In genomic region chr14:24807061-24807460, GRCm38 (mm10) we compare ENCODE assay signal across 14 mouse cellular contexts.
DNase-seq lines count a peak whose midpoint lies in the region; ATAC-seq and TF ChIP-seq lines count a peak whose summit lies in the region.
"Had no signal": no experiment of that assay in that cellular context is flagged by ENCODE, and none has a peak within 500 bp of the region (broad histone marks: within the 10 kb centered on the region; RNA-seq: fewer than 3 reads in every experiment).

No protein-coding gene starts in this region.

- no peak overlapping the region for H3K4me3 ChIP-seq in kidney, embryonic 14.5 days (ENCODE audit: low read length)
- H3K4me3 ChIP-seq in kidney, adult 2 months (ENCODE audit: insufficient read depth, low read depth, low read length) = no peak overlapping the region
- no peak overlapping the region for H3K4me3 ChIP-seq in midbrain, embryonic 11.5 days (ENCODE audit: low read depth, low read length)
- H3K4me3 ChIP-seq in midbrain, embryonic 16.5 days (ENCODE audit: low read depth, low read length) = no peak overlapping the region
- H3K4me3 ChIP-seq: limb, embryonic 15.5 days had no signal

- WGBS in kidney, embryonic 14.5 days = 6% methylated on average over 7 of the region's 7 CpGs
- WGBS in kidney, adult 2 months = 29% methylated on average over 7 of the region's 7 CpGs
- 24% methylated on average over 7 of the region's 7 CpGs for WGBS in midbrain, embryonic 11.5 days
- 34% methylated on average over 7 of the region's 7 CpGs for WGBS in midbrain, embryonic 16.5 days

- no peaks in the 10 kb centered on the region for H3K36me3 ChIP-seq in kidney, embryonic 14.5 days (ENCODE audit: control insufficient read depth, insufficient read depth, low read length)
- H3K36me3 ChIP-seq in kidney, adult 2 months (ENCODE audit: control insufficient read depth, insufficient read depth, low read length) = no peaks in the 10 kb centered on the region
- no peaks in the 10 kb centered on the region for H3K36me3 ChIP-seq in midbrain, embryonic 11.5 days (ENCODE audit: control insufficient read depth, insufficient read depth, low read length)
- H3K36me3 ChIP-seq in midbrain, embryonic 16.5 days (ENCODE audit: control insufficient read depth, insufficient read depth, low read length) = no peaks in the 10 kb centered on the region
- H3K36me3 ChIP-seq: limb, embryonic 15.5 days had no signal

- no peak overlapping the region for H3K9ac ChIP-seq in kidney, embryonic 14.5 days (ENCODE audit: low read depth, low read length)
- H3K9ac ChIP-seq in midbrain, embryonic 11.5 days (ENCODE audit: low read length) = no peak overlapping the region
- H3K9ac ChIP-seq in midbrain, embryonic 16.5 days (ENCODE audit: low read depth, low read length) = no peak overlapping the region
- H3K9ac ChIP-seq: hindbrain, embryonic 14.5 days; limb, embryonic 15.5 days had no signal

- H3K9me3 ChIP-seq in kidney, embryonic 14.5 days (ENCODE audit: control insufficient read depth, low read length) = no peaks in the 10 kb centered on the region
- H3K9me3 ChIP-seq in midbrain, embryonic 11.5 days (ENCODE audit: control insufficient read depth, low read length) = no peaks in the 10 kb centered on the region
- no peaks in the 10 kb centered on the region for H3K9me3 ChIP-seq in midbrain, embryonic 16.5 days (replicated peaks; ENCODE audit: control insufficient read depth, low read length, poor library complexity, severe bottlenecking)
- H3K9me3 ChIP-seq: limb, embryonic 15.5 days had no signal

- H3K27me3 ChIP-seq in kidney, embryonic 14.5 days (ENCODE audit: control insufficient read depth, insufficient read depth, low read length) = no peaks in the 10 kb centered on the region
- no peaks in the 10 kb centered on the region for H3K27me3 ChIP-seq in kidney, adult 2 months (replicated peaks; ENCODE audit: control insufficient read depth, insufficient read depth, low read length)
- H3K27me3 ChIP-seq in midbrain, embryonic 11.5 days (ENCODE audit: control insufficient read depth, insufficient read depth, low read length) = no peaks in the 10 kb centered on the region
- H3K27me3 ChIP-seq in midbrain, embryonic 16.5 days (ENCODE audit: control insufficient read depth, insufficient read depth, low read depth, low read length) = no peaks in the 10 kb centered on the region
- H3K27me3 ChIP-seq: CH12.LX; limb, embryonic 15.5 days had no signal

- no peak for TF ChIP-seq CTCF in kidney, adult 2 months (conservative IDR thresholded peaks at IDR 0.05; ENCODE audit: insufficient read depth, insufficient read length, low read depth, low read length)

- peak overlapping the region; percentile 3; the same call in 1 of the 2 replicates for H3K27ac ChIP-seq in kidney, embryonic 14.5 days (ENCODE audit: low read depth, low read length)
- H3K27ac ChIP-seq in kidney, adult 2 months (ENCODE audit: insufficient read depth, low read depth, low read length) = no peak overlapping the region
- no peak overlapping the region for H3K27ac ChIP-seq in midbrain, embryonic 11.5 days (ENCODE audit: low read depth, low read length)
- H3K27ac ChIP-seq in midbrain, embryonic 16.5 days (ENCODE audit: low read length) = no peak overlapping the region
- H3K27ac ChIP-seq: hindbrain, embryonic 14.5 days; limb, embryonic 15.5 days; macrophage had no signal

- DNase-seq in kidney, adult 2 months = no peak
- DNase-seq in midbrain, embryonic 11.5 days (ENCODE audit: low spot score, missing footprints) = peak; percentile 49
- DNase-seq in fibroblast of lung, adult 2 months (ENCODE audit: low read depth) = peak; percentile 55
- no peak for DNase-seq in thymus, postnatal 25 days
- no peak for DNase-seq in MN1 (ENCODE audit: low spot score)
- DNase-seq: adrenal gland, postnatal 10 days; kidney, postnatal 25 days; thymus, postnatal 36 days had no signal

- peaks cover 11% of the 10 kb centered on the region; the same call in 1 of the 2 replicates for H3K4me1 ChIP-seq in kidney, embryonic 14.5 days (ENCODE audit: control insufficient read depth, insufficient read depth, low read length)
- no peaks in the 10 kb centered on the region for H3K4me1 ChIP-seq in kidney, adult 2 months (ENCODE audit: control insufficient read depth, insufficient read depth, low read length)
- no peaks in the 10 kb centered on the region for H3K4me1 ChIP-seq in midbrain, embryonic 11.5 days (ENCODE audit: control insufficient read depth, insufficient read depth, low read length)
- H3K4me1 ChIP-seq in midbrain, embryonic 16.5 days (ENCODE audit: control insufficient read depth, insufficient read depth, low read length) = peaks cover 2% of the 10 kb centered on the region; the same call in 1 of the 2 replicates

- H3K4me2 ChIP-seq in kidney, embryonic 14.5 days (replicated peaks; ENCODE audit: low read depth, low read length) = no peak overlapping the region
- no peak overlapping the region for H3K4me2 ChIP-seq in midbrain, embryonic 11.5 days
- no peak overlapping the region for H3K4me2 ChIP-seq in midbrain, embryonic 16.5 days (ENCODE audit: low read length)
- H3K4me2 ChIP-seq: hindbrain, embryonic 14.5 days; limb, embryonic 15.5 days had no signal

- TF ChIP-seq POLR2A in kidney, adult 2 months (IDR thresholded peaks at IDR 0.05; ENCODE audit: low read depth, low read length) = no peak

- ATAC-seq in kidney, embryonic 14.5 days (ENCODE audit: low FRiP score, low TSS enrichment) = peak; percentile 89
- no peak for ATAC-seq in midbrain, embryonic 11.5 days (ENCODE audit: low FRiP score)
- no peak for ATAC-seq in midbrain, embryonic 16.5 days

Comparison
In these comparisons a context has a peak if more than half of its experiments do, and no peak if none do; other contexts are left out.
1. DNase-seq: peak in midbrain, embryonic 11.5 days (single experiment) and fibroblast of lung, adult 2 months (single experiment); none in kidney, adult 2 months (single experiment), thymus, postnatal 25 days (single experiment) and MN1 (single experiment).